Mouse (Mus musculus) hindbrain, postnatal 0 days (tissue): ENCODE results near the gene Nr6a1. TPM values are rescaled to one million over a fixed set of nuclear protein-coding genes. Genes with fewer than 3 reads are reported as not detected.

Source experiments
- ATAC-seq: fragments of 200-750 bp; cut with Nextera tagmentation; 2 replicates; pipeline ENCODE4 v1.8.0; 2017; ENCODE audit warnings: mild to moderate bottlenecking, moderate TSS enrichment, moderate library complexity
- DNase-seq: peaks from one replicate; pipeline ENCODE4 v3.0.0-alpha.2; 2015; ENCODE audit warnings: low spot score
- H3K27ac ChIP-seq: fragments of 300-500 bp; sonication (generic); 2 replicates; pipeline ENCODE4 v1.5.1; 2014; ENCODE audit warnings: mild to moderate bottlenecking
- H3K27me3 ChIP-seq: fragments of 300-500 bp; sonication (generic); 2 replicates; pipeline ENCODE4 v1.6.1; 2014; ENCODE audit warnings: low read length, mixed read lengths; ENCODE audit not compliant: insufficient read depth
- H3K36me3 ChIP-seq: fragments of 300-500 bp; sonication (generic); 2 replicates; pipeline ENCODE4 v1.6.1; 2014; ENCODE audit warnings: low read length, mixed read lengths; ENCODE audit not compliant: insufficient read depth
- H3K4me1 ChIP-seq: fragments of 300-500 bp; sonication (generic); 2 replicates; pipeline ENCODE4 v1.6.1; 2014; ENCODE audit warnings: antibody characterized with exemption, low read length, mixed read lengths; ENCODE audit not compliant: insufficient read depth
- H3K4me2 ChIP-seq: fragments of 300-500 bp; sonication (generic); 2 replicates; pipeline ENCODE4 v1.6.1; 2014; ENCODE audit warnings: low read depth, mild to moderate bottlenecking, low read length, moderate library complexity, mixed read lengths
- H3K4me3 ChIP-seq: fragments of 300-500 bp; sonication (generic); 2 replicates; pipeline ENCODE4 v1.5.1; 2014; ENCODE audit warnings: low read length
- H3K9ac ChIP-seq: fragments of 300-500 bp; sonication (generic); replicated peaks from 2 replicates; pipeline ENCODE4 v1.6.1; 2014; ENCODE audit warnings: mild to moderate bottlenecking, low read length, moderate library complexity, mixed read lengths
- H3K9me3 ChIP-seq: fragments of 300-500 bp; sonication (generic); 2 replicates; pipeline ENCODE4 v1.6.1; 2016; ENCODE audit warnings: low read length, mixed read lengths
- CTCF ChIP-seq: IDR thresholded peaks from 2 replicates; pipeline ENCODE4 v1.5.1; 2016; ENCODE audit warnings: antibody characterized with exemption, control low read depth, low read depth
- WGBS: fragments of 180-500 bp; shearing (Covaris S2); extraction: QIAGEN DNeasy Blood & Tissue Kit; methylation state at CpG from one replicate; pipeline ENCODE4 v1.1.7; 2014; 5-methylcytosine and 5-hydroxymethylcytosine counted together
- polyA plus RNA-seq: library from polyadenylated mRNA; unstranded; fragments of >200 nt; fragmentation: Nextera tagmentation; extraction: Ambion mirVana; gene quantifications from 2 replicates; pipeline ENCODE4 v1.2.1, GENCODE M21; 2015
- total RNA-seq: library from RNA; depleted of rRNA; stranded (reverse); fragments of >200 nt; gene quantifications from 2 replicates; pipeline ENCODE4 v1.2.3, GENCODE M21; 2014

Gene Nr6a1
- total and polyA plus RNA-seq, 2 experiments from 2014 or later, result 1.6 to 9.0 TPM

- no peak overlapping the region for H3K4me3 ChIP-seq
- WGBS, result 40% methylated on average over 10 of the region's 11 CpGs
- no peak overlapping the region for H3K4me2 ChIP-seq
- no peak overlapping the region for H3K9ac ChIP-seq
- H3K27ac ChIP-seq, result no peak overlapping the region
- H3K4me1 ChIP-seq, result no peaks in the 10 kb centered on the region; the same call in 1 of the 2 replicates
- no peaks in the 10 kb centered on the region for H3K36me3 ChIP-seq
- H3K27me3 ChIP-seq, result peaks cover 34% of the 10 kb centered on the region
- ATAC-seq (0 out of 2 replicates have a peak, but pooled peaks have one; percentile 5), DNase-seq (no peak)
- H3K9me3 ChIP-seq, result no peaks in the 10 kb centered on the region
- no peak for TF ChIP-seq CTCF
Observed at GRCm38 (mm10) chr2:38712769-38713125, 214.7 kb downstream of the Nr6a1 start.

- TF ChIP-seq CTCF, result no peak
- no peak overlapping the region for H3K9ac ChIP-seq
- H3K27me3 ChIP-seq, result peaks cover 37% of the 10 kb centered on the region
- peak overlapping the region; percentile 25 for H3K4me3 ChIP-seq
- ATAC-seq, result peak; percentile 24; the same call in 1 of the 2 replicates
- no peak overlapping the region for H3K27ac ChIP-seq
- H3K4me2 ChIP-seq, result peak overlapping the region; percentile 47
- 9% methylated on average over 49 of the region's 58 CpGs for WGBS
- no peaks in the 10 kb centered on the region for H3K36me3 ChIP-seq
- DNase-seq, result no peak
- no peaks in the 10 kb centered on the region for H3K9me3 ChIP-seq
- no peaks in the 10 kb centered on the region; the same call in 1 of the 2 replicates for H3K4me1 ChIP-seq
Observed at GRCm38 (mm10) chr2:38712076-38712768, 215.3 kb downstream of the Nr6a1 start.

GRCm38 (mm10) chr2:38711421-38711861 lies 216.0 kb downstream of the Nr6a1 start:
- H3K27me3 ChIP-seq, result peaks cover 44% of the 10 kb centered on the region
- no peaks in the 10 kb centered on the region; the same call in 1 of the 2 replicates for H3K4me1 ChIP-seq
- peak overlapping the region; percentile 25 for H3K4me3 ChIP-seq
- H3K27ac ChIP-seq, result no peak overlapping the region
- no peaks in the 10 kb centered on the region for H3K36me3 ChIP-seq
- no peak overlapping the region for H3K9ac ChIP-seq
- no peak for ATAC-seq
- peak overlapping the region; percentile 47 for H3K4me2 ChIP-seq
- no peaks in the 10 kb centered on the region for H3K9me3 ChIP-seq
- under 1% methylated on average over 40 of the region's 40 CpGs for WGBS
- DNase-seq, result no peak
- TF ChIP-seq CTCF, result no peak

GRCm38 (mm10) chr2:38710304-38711241 lies 216.9 kb downstream of the Nr6a1 start:
- H3K27ac ChIP-seq, result no peak overlapping the region
- under 1% methylated on average over 75 of the region's 75 CpGs for WGBS
- H3K4me2 ChIP-seq, result peak overlapping the region; percentile 13
- TF ChIP-seq CTCF, result no peak
- H3K4me1 ChIP-seq, result no peaks in the 10 kb centered on the region; the same call in 1 of the 2 replicates
- H3K36me3 ChIP-seq, result no peaks in the 10 kb centered on the region
- peak; percentile 47 for DNase-seq
- peaks cover 44% of the 10 kb centered on the region for H3K27me3 ChIP-seq
- ATAC-seq, result 0 out of 2 replicates have a peak, but pooled peaks have one; percentile 21
- peak overlapping the region; percentile 13; the same call in 1 of the 2 replicates for H3K4me3 ChIP-seq
- H3K9ac ChIP-seq, result no peak overlapping the region
- no peaks in the 10 kb centered on the region for H3K9me3 ChIP-seq

GRCm38 (mm10) chr2:38708907-38709688 lies 218.4 kb downstream of the Nr6a1 start:
- Histone ChIP-seq H3K36me3 (no peaks in the 10 kb centered on the region), H3K27ac (no peak overlapping the region), H3K4me3 (no peak overlapping the region), H3K27me3 (peaks cover 44% of the 10 kb centered on the region), H3K9me3 (no peaks in the 10 kb centered on the region), H3K9ac (no peak overlapping the region), H3K4me1 (no peaks in the 10 kb centered on the region; the same call in 1 of the 2 replicates), H3K4me2 (no peak overlapping the region)
- DNase-seq, result no peak
- WGBS, result 25% methylated on average over 12 of the region's 12 CpGs
- no peak for ATAC-seq
- no peak for TF ChIP-seq CTCF

- no peak overlapping the region for H3K27ac ChIP-seq
- H3K36me3 ChIP-seq, result no peaks in the 10 kb centered on the region
- H3K4me3 ChIP-seq, result no peak overlapping the region
- no peak overlapping the region for H3K9ac ChIP-seq
- H3K9me3 ChIP-seq, result no peaks in the 10 kb centered on the region
- TF ChIP-seq CTCF, result no peak
- 35% methylated on average over 6 of the region's 6 CpGs for WGBS
- no peak for ATAC-seq
- H3K4me1 ChIP-seq, result no peaks in the 10 kb centered on the region
- no peak for DNase-seq
- H3K27me3 ChIP-seq, result peaks cover 37% of the 10 kb centered on the region
- H3K4me2 ChIP-seq, result no peak overlapping the region
Observed at GRCm38 (mm10) chr2:38706661-38707060, 220.8 kb downstream of the Nr6a1 start.
